Mouse (Mus musculus) forebrain, embryonic 11.5 days (tissue): ENCODE measurements around the gene Csf2rb. TPM values are rescaled to one million over a fixed set of nuclear protein-coding genes. Genes with fewer than 3 reads are reported as not detected.
"Not testable (repeated sequence)": the region's sequence is repeated elsewhere in the genome, so short reads cannot be mapped to it uniquely, and the experiment has no call there.

Experiments used
- ATAC-seq: fragments of 200-750 bp; cut with Nextera tagmentation; replicated peaks from 2 replicates; pipeline ENCODE4 v1.8.0; 2017; ENCODE audit warnings: moderate TSS enrichment; ENCODE audit not compliant: low FRiP score
- DNase-seq: peaks from one replicate; pipeline ENCODE4 v3.0.0-alpha.2; 2017; ENCODE audit warnings: low spot score
- H3K27ac ChIP-seq: fragments of 300-500 bp; sonication (generic); 2 replicates; pipeline ENCODE4 v1.5.1; 2014; ENCODE audit warnings: low read depth, low read length
- H3K27me3 ChIP-seq: fragments of 300-500 bp; sonication (generic); 2 replicates; pipeline ENCODE4 v1.6.1; 2014; ENCODE audit warnings: mild to moderate bottlenecking, low read length, mixed read lengths; ENCODE audit not compliant: control insufficient read depth, insufficient read depth
- H3K36me3 ChIP-seq: fragments of 300-500 bp; sonication (generic); 2 replicates; pipeline ENCODE4 v1.6.1; 2014; ENCODE audit warnings: mild to moderate bottlenecking, low read length, moderate library complexity, mixed read lengths; ENCODE audit not compliant: control insufficient read depth, insufficient read depth
- H3K4me1 ChIP-seq: fragments of 300-500 bp; sonication (generic); replicated peaks from 2 replicates; pipeline ENCODE4 v1.6.1; 2014; ENCODE audit warnings: low read length, mixed read lengths; ENCODE audit not compliant: control insufficient read depth, insufficient read depth
- H3K4me2 ChIP-seq: fragments of 300-500 bp; sonication (generic); 2 replicates; pipeline ENCODE4 v1.6.1; 2014; ENCODE audit warnings: low read depth, mild to moderate bottlenecking, low read length, moderate library complexity, mixed read lengths; ENCODE audit not compliant: severe bottlenecking
- H3K4me3 ChIP-seq: fragments of 300-500 bp; sonication (generic); 2 replicates; pipeline ENCODE4 v1.5.1; 2014; ENCODE audit warnings: low read depth, low read length
- H3K9ac ChIP-seq: fragments of 300-500 bp; sonication (generic); 2 replicates; pipeline ENCODE4 v1.6.1; 2014; ENCODE audit warnings: low read length
- H3K9me3 ChIP-seq: fragments of 300-500 bp; sonication (generic); 2 replicates; pipeline ENCODE4 v1.6.1; 2016; ENCODE audit warnings: low read length, mixed read lengths; ENCODE audit not compliant: control insufficient read depth
- WGBS: fragments of 180-500 bp; shearing (Covaris S2); extraction: QIAGEN DNeasy Blood & Tissue Kit; methylation state at CpG from one replicate; pipeline ENCODE4 v1.1.7; 2014; 5-methylcytosine and 5-hydroxymethylcytosine counted together
- polyA plus RNA-seq: library from polyadenylated mRNA; unstranded; fragments of >200 nt; fragmentation: Nextera tagmentation; extraction: Ambion mirVana; gene quantifications from 2 replicates; pipeline ENCODE4 v1.2.1, GENCODE M21; 2014

Gene Csf2rb
- polyA plus RNA-seq, 1 experiment from 2014 or later = 2.2 TPM

- ATAC-seq (no peak), DNase-seq (no peak)
- Histone ChIP-seq H3K4me2 (no peak overlapping the region), H3K4me3 (no peak overlapping the region), H3K27me3 (no peaks in the 10 kb centered on the region), H3K9ac (no peak overlapping the region), H3K9me3 (no peaks in the 10 kb centered on the region), H3K4me1 (no peaks in the 10 kb centered on the region), H3K27ac (no peak overlapping the region), H3K36me3 (no peaks in the 10 kb centered on the region)
- 77% methylated on average over 5 of the region's 5 CpGs for WGBS
Measured at GRCm38 (mm10) chr15:78331523-78332340, 6.2 kb downstream of the Csf2rb start.

GRCm38 (mm10) chr15:78332981-78333380 is 7.4 kb downstream of the Csf2rb start:
- no peak for ATAC-seq
- H3K4me3 ChIP-seq = no peak overlapping the region
- no peak overlapping the region for H3K27ac ChIP-seq
- no peaks in the 10 kb centered on the region for H3K4me1 ChIP-seq
- H3K9ac ChIP-seq = no peak overlapping the region
- no peaks in the 10 kb centered on the region for H3K9me3 ChIP-seq
- DNase-seq = no peak
- WGBS = 84% methylated on average over 6 of the region's 6 CpGs
- H3K27me3 ChIP-seq = no peaks in the 10 kb centered on the region
- H3K36me3 ChIP-seq = no peaks in the 10 kb centered on the region
- H3K4me2 ChIP-seq = no peak overlapping the region

- Histone ChIP-seq H3K4me2 (no peak overlapping the region), H3K4me1 (no peaks in the 10 kb centered on the region), H3K27ac (no peak overlapping the region), H3K9ac (no peak overlapping the region), H3K9me3 (no peaks in the 10 kb centered on the region), H3K36me3 (no peaks in the 10 kb centered on the region), H3K4me3 (no peak overlapping the region), H3K27me3 (no peaks in the 10 kb centered on the region)
- 87% methylated on average over 3 of the region's 3 CpGs for WGBS
- no peak for ATAC-seq
- no peak for DNase-seq
Measured at GRCm38 (mm10) chr15:78334380-78334779, 8.8 kb downstream of the Csf2rb start.

- peak; percentile 60 for DNase-seq
- H3K4me3 ChIP-seq, H3K27me3 ChIP-seq, H3K27ac ChIP-seq, ATAC-seq, H3K9ac ChIP-seq, H3K4me2 ChIP-seq, H3K9me3 ChIP-seq, H3K36me3 ChIP-seq, H3K4me1 ChIP-seq: not testable (repeated sequence)
- WGBS = 37% methylated on average over 7 of the region's 7 CpGs
Measured at GRCm38 (mm10) chr15:78339627-78340423, 14.3 kb downstream of the Csf2rb start.

- not testable (repeated sequence) for H3K4me3 ChIP-seq, H3K9me3 ChIP-seq, ATAC-seq, DNase-seq, H3K27ac ChIP-seq, H3K9ac ChIP-seq, H3K36me3 ChIP-seq, H3K4me1 ChIP-seq, H3K4me2 ChIP-seq, H3K27me3 ChIP-seq
- WGBS = 72% methylated on average over 7 of the region's 7 CpGs
Measured at GRCm38 (mm10) chr15:78340919-78341318, 15.4 kb downstream of the Csf2rb start.

- DNase-seq = no peak
- no peak overlapping the region for H3K9ac ChIP-seq
- no peak overlapping the region for H3K27ac ChIP-seq
- no peaks in the 10 kb centered on the region for H3K27me3 ChIP-seq
- no peak overlapping the region for H3K4me2 ChIP-seq
- ATAC-seq = no peak
- 16% methylated on average over 1 of the region's 1 CpGs for WGBS
- no peaks in the 10 kb centered on the region for H3K9me3 ChIP-seq
- H3K4me1 ChIP-seq = no peaks in the 10 kb centered on the region
- H3K36me3 ChIP-seq = no peaks in the 10 kb centered on the region
- H3K4me3 ChIP-seq = no peak overlapping the region
Measured at GRCm38 (mm10) chr15:78343683-78344082, 18.1 kb downstream of the Csf2rb start.

GRCm38 (mm10) chr15:78344567-78344966 is 19.0 kb downstream of the Csf2rb start:
- WGBS = 87% methylated on average over 3 of the region's 3 CpGs
- Histone ChIP-seq H3K4me3 (no peak overlapping the region), H3K4me1 (no peaks in the 10 kb centered on the region), H3K4me2 (no peak overlapping the region), H3K27me3 (no peaks in the 10 kb centered on the region), H3K9ac (no peak overlapping the region), H3K36me3 (no peaks in the 10 kb centered on the region), H3K9me3 (no peaks in the 10 kb centered on the region), H3K27ac (no peak overlapping the region)
- ATAC-seq (no peak), DNase-seq (no peak)

- Histone ChIP-seq H3K27ac (no peak overlapping the region), H3K4me3 (no peak overlapping the region), H3K9me3 (no peaks in the 10 kb centered on the region), H3K4me2 (no peak overlapping the region), H3K4me1 (no peaks in the 10 kb centered on the region), H3K9ac (no peak overlapping the region), H3K36me3 (no peaks in the 10 kb centered on the region), H3K27me3 (no peaks in the 10 kb centered on the region)
- ATAC-seq (no peak), DNase-seq (no peak)
- WGBS = 64% methylated on average over 3 of the region's 3 CpGs
Measured at GRCm38 (mm10) chr15:78351586-78352165, 26.1 kb downstream of the Csf2rb start.
